Mouse (Mus musculus) large intestine, adult 2 months (tissue): ENCODE measurements around the gene Pde10a. TPM values are rescaled to one million over a fixed set of nuclear protein-coding genes. Genes with fewer than 3 reads are reported as not detected.
"Not testable (repeated sequence)": the region's sequence is repeated elsewhere in the genome, so short reads cannot be mapped to it uniquely, and the experiment has no call there.

Experiments
- DNase-seq: peaks from one replicate; pipeline ENCODE4 v3.0.0-alpha.2; 2012; ENCODE audit warnings: low read depth, low spot score
- WGBS: fragments of 180-500 bp; shearing (Covaris S2); methylation state at CpG from one replicate; pipeline ENCODE4 v1.1.7; 2018; 5-methylcytosine and 5-hydroxymethylcytosine counted together
- polyA plus RNA-seq: library from polyadenylated mRNA; depleted of rRNA; stranded (reverse); fragments of >200 nt; gene quantifications from 2 replicates; pipeline ENCODE4 v1.2.3, GENCODE M21; 2012

The Pde10a gene
- polyA plus RNA-seq, 1 experiment, result 0.57 TPM

DNA sequence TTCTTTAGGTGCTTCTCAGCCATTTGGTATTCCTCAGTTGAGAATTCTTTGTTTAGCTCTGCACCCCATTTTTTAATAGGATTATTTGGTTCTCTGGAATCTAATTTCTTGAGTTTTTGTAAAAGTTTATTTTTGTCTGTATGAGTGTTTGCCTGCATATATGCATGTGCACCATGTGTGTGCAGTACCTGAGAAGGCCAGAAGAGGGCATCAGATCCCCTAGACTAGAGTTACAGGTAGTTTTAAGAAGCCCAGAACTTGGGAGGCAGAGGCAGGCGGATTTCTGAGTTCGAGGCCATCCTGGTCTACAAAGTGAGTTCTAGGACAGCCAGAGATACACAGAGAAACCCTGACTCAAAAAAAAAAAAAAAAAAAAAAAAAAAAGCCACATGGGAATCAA, 187.6 kb downstream of the Pde10a start:
- DNase-seq, result not testable (repeated sequence)
- WGBS, result 88% methylated on average over 2 of the region's 2 CpGs

DNA sequence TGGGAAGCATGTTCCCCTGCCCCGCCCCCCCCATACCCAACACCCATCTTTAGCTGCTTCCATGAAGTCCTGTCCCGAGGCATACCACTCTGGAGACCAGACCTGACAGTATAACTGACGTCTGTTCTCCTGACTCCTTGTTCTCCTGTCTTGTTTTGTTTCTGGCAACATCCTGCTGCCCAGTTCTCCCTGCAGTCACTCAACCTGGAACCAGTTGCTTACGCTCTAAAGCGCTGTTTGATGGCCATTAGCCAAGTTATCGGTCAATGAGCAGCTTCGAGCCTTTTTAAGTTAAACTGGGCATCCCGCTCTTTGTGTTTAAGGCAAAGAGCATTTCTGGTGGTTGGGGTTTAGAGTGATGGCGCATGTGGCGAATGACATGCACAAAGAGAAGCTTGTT, 195.8 kb downstream of the Pde10a start:
- whole genome bisulfite sequencing, result 77% methylated on average over 10 of the region's 10 CpGs
- no peak for DNase-seq

DNA sequence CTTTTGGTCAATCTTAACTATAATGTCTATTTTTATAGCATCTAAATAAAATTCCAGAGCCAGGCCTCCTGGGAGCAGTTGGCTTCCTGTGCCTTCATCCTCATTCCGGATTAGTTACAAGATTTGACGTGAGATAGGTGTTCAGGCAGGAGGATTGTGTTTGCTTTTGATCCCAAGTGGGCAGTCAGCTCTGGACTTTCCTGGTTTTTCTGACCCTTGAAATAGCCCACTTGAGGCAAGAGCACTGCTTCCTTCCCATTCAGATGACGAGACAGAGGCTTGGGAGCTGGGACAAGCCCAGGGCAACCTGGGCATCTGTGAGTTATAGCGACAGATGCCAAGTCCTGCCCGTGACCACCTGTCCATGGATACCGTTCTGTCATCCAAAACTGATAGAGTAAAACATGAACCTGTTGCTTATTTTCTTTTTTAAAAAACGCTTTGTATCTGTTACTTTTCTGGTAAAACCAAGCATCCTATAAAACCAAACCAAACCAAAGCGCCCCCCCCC, 199.3 kb downstream of the Pde10a start:
- 73% methylated on average over 8 of the region's 8 CpGs for WGBS
- no peak for DNase-seq

- no peak for DNase-seq
- WGBS, result 45% methylated on average over 7 of the region's 7 CpGs
Observed at GRCm38 (mm10) chr17:8728646-8729045, 203.5 kb downstream of the Pde10a start.

- 67% methylated on average over 7 of the region's 7 CpGs for WGBS
- no peak for DNase-seq
Observed at GRCm38 (mm10) chr17:8729808-8730207, 204.6 kb downstream of the Pde10a start.

GRCm38 (mm10) chr17:8731073-8731472, 205.9 kb downstream of the Pde10a start:
- 58% methylated on average over 6 of the region's 6 CpGs for WGBS
- DNase-seq, result no peak

DNA sequence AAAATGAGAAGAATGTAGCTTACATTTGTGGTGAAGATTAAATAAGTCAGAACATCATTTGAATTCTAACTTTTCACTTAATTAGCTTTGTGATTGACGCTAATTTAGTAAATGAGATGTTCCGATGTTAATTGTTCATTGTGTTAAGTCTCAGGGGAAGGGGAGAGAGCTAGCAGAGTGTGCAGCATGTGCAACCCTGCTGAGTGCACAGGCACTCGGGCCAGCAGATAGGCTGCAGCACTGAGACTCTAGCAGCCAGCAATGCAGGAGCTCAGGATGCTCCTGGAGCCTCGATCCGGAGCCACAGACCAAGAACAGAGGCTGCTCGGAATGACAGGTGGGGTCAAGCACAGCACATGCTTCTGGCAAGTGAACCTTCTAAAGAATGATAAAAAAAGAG, 211.1 kb downstream of the Pde10a start:
- WGBS, result 77% methylated on average over 6 of the region's 6 CpGs

DNA sequence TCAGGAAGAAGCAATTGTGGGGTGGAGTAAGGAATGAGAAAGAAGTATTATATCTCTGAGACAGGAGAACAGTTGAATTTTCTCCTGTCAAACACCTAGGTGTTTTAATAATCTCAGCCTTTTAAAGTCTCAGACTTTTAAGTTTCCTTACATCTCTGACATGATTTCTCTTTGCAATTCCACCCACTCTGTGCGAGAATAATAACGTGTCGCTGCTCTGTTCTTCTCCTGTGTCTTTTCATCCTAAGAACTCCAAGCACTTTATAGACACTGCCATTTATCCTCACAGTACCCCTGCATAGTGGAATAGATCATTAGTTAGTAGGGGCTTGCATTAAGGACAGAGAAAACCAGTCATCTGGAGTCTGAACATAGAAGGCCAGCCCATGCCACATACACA, 217.6 kb downstream of the Pde10a start:
- 86% methylated on average over 3 of the region's 3 CpGs for WGBS
- DNase-seq, result no peak

More for the DNA sequence above, 211.1 kb downstream of the Pde10a start:
- no peak for DNase-seq

DNA sequence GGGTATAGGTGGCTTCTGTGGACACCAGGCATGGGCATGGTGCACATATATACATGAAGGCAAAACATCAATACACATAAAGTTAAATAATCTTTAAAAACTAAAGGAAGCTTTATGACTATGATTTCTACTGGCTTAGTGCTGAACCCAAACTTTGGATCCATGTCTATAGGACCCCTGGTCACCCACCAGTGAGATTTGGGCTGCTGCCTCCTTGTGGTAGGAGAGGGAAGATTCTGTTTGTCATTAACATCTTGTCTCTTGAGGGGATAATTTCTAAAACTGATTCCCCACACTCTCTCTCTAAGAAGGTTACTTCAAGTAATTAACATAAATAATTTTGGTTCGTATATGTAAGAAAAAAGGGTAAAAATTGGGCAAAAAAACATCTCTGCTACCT, 220.2 kb downstream of the Pde10a start:
- 53% methylated on average over 1 of the region's 1 CpGs for WGBS
- DNase-seq, result no peak

DNA sequence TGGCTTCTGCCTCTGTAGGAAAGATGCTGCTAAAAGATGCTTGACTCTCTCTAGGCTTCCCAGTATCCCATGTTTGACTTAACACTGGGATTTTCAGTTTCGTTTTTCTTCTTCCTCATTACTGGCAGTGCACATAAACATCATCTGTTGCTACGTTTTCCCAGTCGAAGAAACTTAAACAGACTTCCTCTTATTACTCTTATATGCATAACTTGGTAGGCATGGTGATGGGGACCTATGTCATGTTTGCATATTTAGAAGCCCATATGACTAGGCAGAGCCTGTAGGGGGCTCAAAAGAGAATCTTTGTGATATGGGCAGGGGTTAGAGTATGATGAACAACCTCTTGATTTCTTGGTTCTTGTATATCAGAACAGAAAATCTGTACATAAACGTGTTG, 224.3 kb downstream of the Pde10a start:
- 52% methylated on average over 4 of the region's 4 CpGs for WGBS
- no peak for DNase-seq

- WGBS, result 80% methylated on average over 5 of the region's 5 CpGs
- DNase-seq, result no peak
Observed at GRCm38 (mm10) chr17:8757576-8757975, 232.4 kb downstream of the Pde10a start.

DNA sequence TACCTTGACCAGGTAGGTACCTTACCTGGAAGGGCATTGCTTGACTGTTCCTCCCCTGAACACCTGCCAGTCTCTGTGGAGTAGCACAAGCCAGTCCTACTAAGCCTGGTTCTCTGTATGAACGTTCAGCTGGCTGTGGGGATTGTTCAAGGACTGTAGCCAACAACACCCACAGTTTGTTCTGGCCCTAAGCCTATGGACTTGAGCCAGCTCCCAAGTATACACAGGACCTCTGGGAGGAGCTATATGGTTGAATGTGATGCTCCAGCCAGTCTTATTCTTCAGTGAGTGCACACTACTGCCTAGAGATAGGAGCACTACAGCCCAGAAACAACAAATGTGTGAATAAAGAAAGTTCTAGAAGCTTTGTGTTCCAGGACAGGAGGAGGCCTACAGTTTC, 238.1 kb downstream of the Pde10a start:
- WGBS, result 2% methylated on average over 1 of the region's 1 CpGs
- DNase-seq, result no peak

- no peak for DNase-seq
- WGBS, result 81% methylated on average over 5 of the region's 5 CpGs
Observed at GRCm38 (mm10) chr17:8765987-8766576, 240.9 kb downstream of the Pde10a start.

DNA sequence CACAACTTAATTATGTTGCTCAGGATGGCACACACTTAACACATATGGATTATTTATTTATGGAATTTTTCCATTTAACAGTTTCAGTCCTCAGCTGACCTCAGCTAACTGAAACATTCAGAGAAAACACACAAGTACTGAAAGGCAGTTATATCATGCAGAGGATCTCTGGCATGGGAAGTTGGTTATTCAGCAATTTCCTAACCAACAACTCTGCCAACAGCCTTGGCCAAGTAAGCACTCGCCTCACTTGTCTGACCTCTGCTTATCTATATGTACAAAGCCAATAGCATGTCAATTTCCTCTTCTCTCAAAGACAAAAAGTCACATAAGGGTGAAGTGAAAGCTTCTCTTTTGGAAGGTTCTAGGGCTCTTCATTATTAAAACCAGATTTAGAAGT, 244.0 kb downstream of the Pde10a start:
- 40% methylated on average over 1 of the region's 1 CpGs for WGBS
- DNase-seq, result no peak

- DNase-seq, result no peak
- 75% methylated on average over 6 of the region's 6 CpGs for WGBS
Observed at GRCm38 (mm10) chr17:8773391-8773790, 248.2 kb downstream of the Pde10a start.

GRCm38 (mm10) chr17:8774301-8774700, 249.1 kb downstream of the Pde10a start:
- DNase-seq, result no peak
- 75% methylated on average over 3 of the region's 3 CpGs for WGBS

GRCm38 (mm10) chr17:8775571-8776161, 250.5 kb downstream of the Pde10a start:
- 75% methylated on average over 11 of the region's 11 CpGs for WGBS
- DNase-seq, result no peak

GRCm38 (mm10) chr17:8777710-8778109, 252.5 kb downstream of the Pde10a start:
- 67% methylated on average over 6 of the region's 6 CpGs for WGBS
- DNase-seq, result no peak

GRCm38 (mm10) chr17:8778839-8779238, 253.7 kb downstream of the Pde10a start:
- 50% methylated on average over 5 of the region's 5 CpGs for WGBS

DNA sequence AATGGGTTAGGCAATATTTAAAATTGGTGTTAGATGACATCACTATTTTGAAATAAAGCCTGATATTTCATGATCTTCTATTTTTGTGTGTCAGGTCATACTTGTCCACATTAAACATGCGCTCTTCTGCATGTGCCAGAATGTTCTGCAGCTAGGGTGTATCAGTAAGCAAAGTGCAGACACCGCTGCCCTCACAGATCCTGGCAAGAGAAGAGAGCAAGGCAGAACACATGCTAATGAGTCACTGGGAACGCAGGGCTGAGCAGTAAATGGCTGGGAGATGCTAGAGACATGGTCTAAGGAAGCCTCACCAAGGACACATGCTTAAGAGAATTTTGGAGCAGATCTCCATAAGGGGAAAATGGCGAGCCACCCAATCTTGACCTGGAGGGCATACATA, 255.3 kb downstream of the Pde10a start:
- 70% methylated on average over 4 of the region's 4 CpGs for WGBS
- no peak for DNase-seq

More at GRCm38 (mm10) chr17:8778839-8779238, 253.7 kb downstream of the Pde10a start:
- no peak for DNase-seq

GRCm38 (mm10) chr17:8781040-8781439, 255.9 kb downstream of the Pde10a start:
- WGBS, result 83% methylated on average over 2 of the region's 2 CpGs
- no peak for DNase-seq
